Mouse (Mus musculus) heart, embryonic 15.5 days (tissue): ENCODE data around the gene Ywhag. TPM values are rescaled to one million over a fixed set of nuclear protein-coding genes. Genes with fewer than 3 reads are reported as not detected.

Experiments used
- polyA plus RNA-seq: library from polyadenylated mRNA; unstranded; fragments of >200 nt; fragmentation: Nextera tagmentation; extraction: Ambion mirVana; gene quantifications from 2 replicates; pipeline ENCODE4 v1.2.1, GENCODE M21; 2015

Ywhag gene
- polyA plus RNA-seq, 1 experiment from 2014 or later = 150 TPM

Other genes starting within 250 kb of the Ywhag start
- 32.9 and 37.1 TPM in 2 replicates for gene Tmem120a, start 190.2 kb downstream of the Ywhag start, polyA plus RNA-seq
- gene Styxl1, start 156.2 kb downstream of the Ywhag start, polyA plus RNA-seq = 0.39 and 0.41 TPM in 2 replicates
- 1,014 and 1,128 TPM in 2 replicates for gene Mdh2, start 156.1 kb downstream of the Ywhag start, polyA plus RNA-seq
- 0.18 and 0.33 TPM in 2 replicates for gene Srrm3, start 127.7 kb downstream of the Ywhag start, polyA plus RNA-seq
- 743 and 952 TPM in 2 replicates for gene Hspb1, start 46.7 kb downstream of the Ywhag start, polyA plus RNA-seq
- 0.44 and 0.86 TPM in 2 replicates for gene Ssc4d, start 39.9 kb upstream of the Ywhag start, polyA plus RNA-seq
- not detected in 2 replicates for gene Zp3, start 45.5 kb upstream of the Ywhag start, polyA plus RNA-seq
- gene Dtx2, start 60.2 kb upstream of the Ywhag start, polyA plus RNA-seq = 18.5 and 21.5 TPM in 2 replicates
- gene Upk3b, start 103.9 kb upstream of the Ywhag start, polyA plus RNA-seq = 27.8 and 36.5 TPM in 2 replicates
- gene Upk3bl, start 119.9 kb upstream of the Ywhag start, polyA plus RNA-seq = 0.68 and 2.6 TPM in 2 replicates
- 1.4 and 3.6 TPM in 2 replicates for gene Rasa4, start 149.3 kb upstream of the Ywhag start, polyA plus RNA-seq
- gene Polr2j, start 182.0 kb upstream of the Ywhag start, polyA plus RNA-seq = 135 and 140 TPM in 2 replicates
- 15.1 and 22.5 TPM in 2 replicates for gene Lrwd1, start 201.5 kb upstream of the Ywhag start, polyA plus RNA-seq
- 10.2 and 13.1 TPM in 2 replicates for gene Alkbh4, start 201.5 kb upstream of the Ywhag start, polyA plus RNA-seq
- 1.9 and 4.5 TPM in 2 replicates for gene Orai2, start 236.1 kb upstream of the Ywhag start, polyA plus RNA-seq